1 mouse cellular context compared by ENCODE assay signal in genomic region chr8:70872643-70873363, GRCm38 (mm10).
TF ChIP-seq lines count a peak whose summit lies in the region.

No protein-coding gene starts in this region.

TF ChIP-seq in CH12.LX, 34 proteins besides CTCF, POLR2A, EP300 and RAD21:
- TF ChIP-seq ZKSCAN1 (IDR thresholded peaks at IDR 0.05; ENCODE audit: borderline replicate concordance, low read depth, low read length): peak; percentile 74; the same call in 1 of the 2 replicates
- no peak for TF ChIP-seq ZMIZ1 (IDR thresholded peaks at IDR 0.05; ENCODE audit: low read depth, low read length)
